Mouse (Mus musculus) forelimb bud, embryonic 11.5 days (tissue): Measurements from ENCODE around the gene Gm4744.
"Not testable (repeated sequence)": the region's sequence is repeated elsewhere in the genome, so short reads cannot be mapped to it uniquely, and the experiment has no call there.

ENCODE experiments used
- DNase-seq: peaks from one replicate; pipeline ENCODE4 v3.0.0-alpha.2; 2012; ENCODE audit warnings: low read depth, low spot score

Gm4744 gene

DNA sequence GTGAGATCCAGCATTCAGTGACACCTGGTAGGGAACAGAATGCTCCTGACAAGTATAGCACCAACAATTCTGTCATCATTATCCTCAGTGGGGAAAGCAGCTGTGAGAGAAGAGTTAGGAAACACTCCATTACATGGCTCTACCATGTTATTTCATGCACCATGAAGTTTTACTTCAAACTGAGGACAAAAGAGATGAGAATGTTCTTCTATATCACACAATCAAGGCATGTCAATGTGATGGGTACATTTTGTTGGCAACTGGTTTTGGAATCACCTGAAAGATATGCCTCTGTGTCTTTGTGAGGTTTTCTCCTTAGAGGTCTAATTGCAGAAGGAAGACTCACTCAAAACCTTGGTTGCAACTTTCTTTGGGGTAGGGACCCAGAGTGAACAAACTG is at the start of gene Gm4744:
Gm4744 (minus strand) TSS at position 101 of the 400 bp plus-strand sequence.
- no peak for DNase-seq

- not testable (repeated sequence) for DNase-seq
Observed at GRCm38 (mm10) chr6:40999379-40999778, 47.7 kb upstream of the Gm4744 start, which contains the start of gene Gm2663. Gm2663 (minus strand) TSS chr6:40999479.

DNA sequence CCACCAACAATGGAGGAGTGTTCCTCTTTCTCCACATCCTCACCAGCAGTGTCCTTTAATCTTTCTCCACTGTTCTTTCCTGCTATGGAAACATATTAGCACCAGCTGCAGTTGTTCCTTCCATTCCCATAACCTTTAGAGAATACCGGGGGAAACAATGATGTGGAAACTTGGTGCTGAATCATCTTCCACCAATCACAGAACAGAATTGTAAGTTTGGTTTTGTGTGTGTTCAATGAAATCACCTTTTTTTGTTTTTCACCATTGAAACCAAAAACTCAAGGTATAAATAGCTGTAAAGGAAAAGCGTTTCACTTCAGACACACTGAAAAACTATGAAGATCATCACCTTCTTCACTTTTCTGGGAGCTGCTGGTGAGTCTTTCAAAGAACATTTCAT is 12.8 kb upstream of the Gm4744 start, which contains the start of gene 1810009J06Rik:
1810009J06Rik (plus strand) TSS at position 301 of the 400 bp plus-strand sequence.
- not testable (repeated sequence) for DNase-seq

GRCm38 (mm10) chr6:40953716-40954115 is 2.0 kb upstream of the Gm4744 start:
- DNase-seq, result no peak

- no peak for DNase-seq
Observed at GRCm38 (mm10) chr6:40940457-40940856, 11.2 kb downstream of the Gm4744 start, which contains the start of gene 1700074P13Rik. 1700074P13Rik (minus strand) TSS chr6:40940557.

- no peak for DNase-seq
Observed at GRCm38 (mm10) chr6:40919954-40920353, 31.7 kb downstream of the Gm4744 start.

- DNase-seq, result no peak
Observed at GRCm38 (mm10) chr6:40900287-40900686, 51.4 kb downstream of the Gm4744 start, which contains the start of gene Prss58. Prss58 (minus strand) TSS chr6:40900387.
